Mouse (Mus musculus) thymus, adult 2 months (tissue): ENCODE measurements around the gene Tial1.

Experiments used
- CTCF ChIP-seq: fragments of 200-500 bp; IDR thresholded peaks from 2 replicates; pipeline ENCODE4 v1.5.1; 2012; ENCODE audit warnings: mild to moderate bottlenecking, control low read depth, low read length, moderate library complexity, borderline replicate concordance; ENCODE audit not compliant: control insufficient read depth, poor library complexity, insufficient read depth; ENCODE audit errors: extremely low read depth
- POLR2A ChIP-seq: fragments of 200-500 bp; IDR thresholded peaks from 2 replicates; pipeline ENCODE4 v1.6.1; 2012; ENCODE audit warnings: mild to moderate bottlenecking, low read length, control low read depth, moderate library complexity; ENCODE audit not compliant: control insufficient read depth, poor library complexity, insufficient read depth; ENCODE audit errors: extremely low read depth

DNA sequence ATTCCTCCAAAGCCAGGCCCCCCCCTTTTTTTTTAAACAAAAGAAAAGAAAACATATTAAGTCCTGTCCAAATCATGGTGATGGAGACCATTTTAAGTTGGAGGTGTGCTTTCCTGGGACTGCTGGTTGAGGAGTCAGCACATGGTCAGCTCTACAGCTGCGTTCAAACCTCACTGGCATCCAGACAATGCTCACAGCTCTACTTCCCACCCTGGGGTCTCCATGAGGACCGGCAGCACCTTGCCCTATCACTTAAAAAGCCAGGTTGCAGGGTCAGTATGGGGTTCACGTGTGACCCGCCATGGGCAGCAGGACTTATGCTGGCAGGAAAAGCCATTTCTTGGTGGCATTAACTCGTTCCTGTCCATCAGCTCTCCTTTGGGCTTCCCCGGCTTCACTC is 57.9 kb downstream of the Tial1 start:
- TF ChIP-seq POLR2A (no peak), CTCF (no peak)
